8 mouse cellular contexts compared by ENCODE assay signal in the genomic region with DNA sequence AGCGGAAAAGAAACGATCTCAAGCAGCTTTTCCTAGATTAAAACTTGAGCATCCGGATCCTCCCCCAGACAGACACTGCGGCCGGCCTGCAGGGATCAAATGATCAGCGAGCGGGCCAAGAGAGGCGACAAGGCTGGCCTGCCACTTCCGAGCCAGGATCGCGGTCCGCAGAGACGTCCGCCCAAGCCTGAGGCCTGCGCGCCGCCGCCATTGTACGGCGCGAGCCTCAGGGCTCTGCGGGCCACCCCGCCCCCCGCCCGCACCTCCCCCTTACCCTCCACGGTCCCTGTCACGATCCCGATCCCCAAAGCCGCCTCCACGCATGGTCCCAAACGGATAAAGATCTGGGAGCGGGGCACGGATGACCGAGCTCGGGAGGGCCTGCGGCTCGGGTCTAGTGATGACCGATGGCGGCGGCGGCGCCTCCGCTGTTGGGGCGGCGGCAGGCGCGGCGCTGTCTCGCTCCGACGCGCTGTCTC. TPM values are rescaled to one million over a fixed set of nuclear protein-coding genes. Genes with fewer than 3 reads are reported as not detected.
DNase-seq lines count a peak whose midpoint lies in the region; ATAC-seq and TF ChIP-seq lines count a peak whose summit lies in the region.

No protein-coding gene starts in this region.

- intact Hi-C loops in heart, postnatal 25 days (cut with DNase I): no loop called here

- H3K4me3 ChIP-seq in forebrain, embryonic 12.5 days (replicated peaks): peak overlapping the region; percentile 92
- peak overlapping the region; percentile 87 for H3K4me3 ChIP-seq in limb, embryonic 10.5 days
- H3K4me3 ChIP-seq in stomach, embryonic 15.5 days (replicated peaks): peak overlapping the region; percentile 69

- H3K4me1 ChIP-seq in forebrain, embryonic 12.5 days: peaks cover 27% of the 10 kb centered on the region
- H3K4me1 ChIP-seq in limb, embryonic 10.5 days: peaks cover 22% of the 10 kb centered on the region
- peaks cover 9% of the 10 kb centered on the region; the same call in 1 of the 2 replicates for H3K4me1 ChIP-seq in stomach, embryonic 15.5 days

- DNase-seq in thymus, postnatal 14 days: peak; percentile 59
- DNase-seq in thymus, postnatal 4 days: no peak
- DNase-seq in brain, embryonic 14.5 days (ENCODE audit: low read depth): peak; percentile 70
- peak; percentile 69 for DNase-seq in heart, postnatal 25 days (ENCODE audit: low spot score)
- DNase-seq in limb, embryonic 10.5 days (ENCODE audit: low spot score): no peak

- H3K4me2 ChIP-seq in forebrain, embryonic 12.5 days: peak overlapping the region; percentile 85
- H3K4me2 ChIP-seq in stomach, embryonic 15.5 days: peak overlapping the region; percentile 69

- TF ChIP-seq POLR2A in brain, embryonic 14.5 days (IDR thresholded peaks at IDR 0.05; ENCODE audit: borderline replicate concordance, extremely low read depth, insufficient read depth, insufficient read length, poor library complexity, severe bottlenecking): no peak

- no peak for TF ChIP-seq CTCF in brain, embryonic 14.5 days (IDR thresholded peaks at IDR 0.05; ENCODE audit: borderline replicate concordance, extremely low read depth, insufficient read depth, insufficient read length)

- no peaks in the 10 kb centered on the region for H3K27me3 ChIP-seq in forebrain, embryonic 12.5 days
- H3K27me3 ChIP-seq in limb, embryonic 10.5 days (ENCODE audit: low read depth, poor library complexity, severe bottlenecking): 0 out of 2 replicates have a peak, but pooled peaks cover 3% of the 10 kb centered on the region
- H3K27me3 ChIP-seq in stomach, embryonic 15.5 days (replicated peaks): no peaks in the 10 kb centered on the region

- H3K36me3 ChIP-seq in forebrain, embryonic 12.5 days (replicated peaks): peaks cover 35% of the 10 kb centered on the region
- peaks cover 41% of the 10 kb centered on the region for H3K36me3 ChIP-seq in limb, embryonic 10.5 days
- peaks cover 24% of the 10 kb centered on the region for H3K36me3 ChIP-seq in stomach, embryonic 15.5 days

- peak overlapping the region; percentile 97 for H3K27ac ChIP-seq in forebrain, embryonic 12.5 days
- H3K27ac ChIP-seq in limb, embryonic 10.5 days: peak overlapping the region; percentile 99
- H3K27ac ChIP-seq in stomach, embryonic 15.5 days: peak overlapping the region; percentile 97

- peak; percentile 77 for ATAC-seq in forebrain, embryonic 12.5 days (ENCODE audit: low FRiP score)
- ATAC-seq in megakaryocyte-erythroid progenitor cell, adult 5-6 weeks (replicated peaks; ENCODE audit: low FRiP score, low TSS enrichment, poor library complexity, severe bottlenecking): peak; percentile 21
- peak; percentile 60 for ATAC-seq in stomach, embryonic 15.5 days (ENCODE audit: insufficient read depth, low FRiP score, low read depth)

- WGBS in forebrain, embryonic 12.5 days: 0% methylated on average over 52 of the region's 52 CpGs
- WGBS in limb, embryonic 10.5 days: under 1% methylated on average over 52 of the region's 52 CpGs
- WGBS in stomach, embryonic 15.5 days: under 1% methylated on average over 46 of the region's 52 CpGs

- peak overlapping the region; percentile 96 for H3K9ac ChIP-seq in forebrain, embryonic 12.5 days
- peak overlapping the region; percentile 91 for H3K9ac ChIP-seq in stomach, embryonic 15.5 days

- no peaks in the 10 kb centered on the region for H3K9me3 ChIP-seq in forebrain, embryonic 12.5 days
- no peaks in the 10 kb centered on the region for H3K9me3 ChIP-seq in limb, embryonic 10.5 days (replicated peaks)
- no peaks in the 10 kb centered on the region for H3K9me3 ChIP-seq in stomach, embryonic 15.5 days

RNA-seq across cellular contexts. Expression of a gene that starts 0.6 kb away (rescaled TPM):
- polyA plus RNA-seq in brain, embryonic 14.5 days (2012; rRNA removed): 721 and 963 TPM in 2 replicates
- polyA plus RNA-seq in forebrain, embryonic 12.5 days (2016; fragmentation: Nextera tagmentation; extraction: Ambion mirVana): 76.2 and 77.5 TPM in 2 replicates
- 100 to 1,000 TPM in 1 of 2 experiments, 10 to 100 TPM in 1; 96.7 to 105 TPM for total RNA-seq in heart, postnatal 25 days (2021)
- 44.9 and 51.4 TPM in 2 replicates for polyA plus RNA-seq in limb, embryonic 10.5 days (2016; fragmentation: Nextera tagmentation; extraction: Ambion mirVana)
- total RNA-seq in megakaryocyte-erythroid progenitor cell, adult 5-6 weeks (2014; fragmentation: Nextera tagmentation): 157 and 184 TPM in 2 replicates
- 128 and 171 TPM in 2 replicates for total RNA-seq in megakaryocyte-erythroid progenitor cell, adult 5-6 weeks (2017)
- polyA plus RNA-seq in stomach, embryonic 15.5 days (2015; fragmentation: Nextera tagmentation; extraction: Ambion mirVana): 48.5 and 51.4 TPM in 2 replicates

RNA-seq across cellular contexts. Expression of a gene that starts 29.7 kb away (rescaled TPM):
- 8.7 and 11.3 TPM in 2 replicates for polyA plus RNA-seq in brain, embryonic 14.5 days (2012; rRNA removed)
- polyA plus RNA-seq in forebrain, embryonic 12.5 days (2016; fragmentation: Nextera tagmentation; extraction: Ambion mirVana): 12.8 and 15.3 TPM in 2 replicates
- 1 to 10 TPM; 7.6 to 8.2 TPM for total RNA-seq in heart, postnatal 25 days (2021)
- 4.2 and 9.4 TPM in 2 replicates for polyA plus RNA-seq in limb, embryonic 10.5 days (2016; fragmentation: Nextera tagmentation; extraction: Ambion mirVana)
- total RNA-seq in megakaryocyte-erythroid progenitor cell, adult 5-6 weeks (2014; fragmentation: Nextera tagmentation): not detected in 2 replicates
- total RNA-seq in megakaryocyte-erythroid progenitor cell, adult 5-6 weeks (2017): not detected in 2 replicates
- polyA plus RNA-seq in stomach, embryonic 15.5 days (2015; fragmentation: Nextera tagmentation; extraction: Ambion mirVana): 96.2 and 98.2 TPM in 2 replicates

RNA-seq across cellular contexts. Expression of a gene that starts 40.9 kb away (rescaled TPM):
- 0.30 and 0.68 TPM in 2 replicates for polyA plus RNA-seq in brain, embryonic 14.5 days (2012; rRNA removed)
- not detected in 2 replicates for polyA plus RNA-seq in forebrain, embryonic 12.5 days (2016; fragmentation: Nextera tagmentation; extraction: Ambion mirVana)
- total RNA-seq in heart, postnatal 25 days (2021): not detected
- not detected in 2 replicates for polyA plus RNA-seq in limb, embryonic 10.5 days (2016; fragmentation: Nextera tagmentation; extraction: Ambion mirVana)
- total RNA-seq in megakaryocyte-erythroid progenitor cell, adult 5-6 weeks (2014; fragmentation: Nextera tagmentation): not detected in 2 replicates
- not detected in 2 replicates for total RNA-seq in megakaryocyte-erythroid progenitor cell, adult 5-6 weeks (2017)
- polyA plus RNA-seq in stomach, embryonic 15.5 days (2015; fragmentation: Nextera tagmentation; extraction: Ambion mirVana): 0.05 TPM in 1 of 2 replicates, not detected in the other

RNA-seq across cellular contexts. Expression of a gene that starts 58.9 kb away (rescaled TPM):
- 4.0 and 5.0 TPM in 2 replicates for polyA plus RNA-seq in brain, embryonic 14.5 days (2012; rRNA removed)
- polyA plus RNA-seq in forebrain, embryonic 12.5 days (2016; fragmentation: Nextera tagmentation; extraction: Ambion mirVana): 1.4 and 1.8 TPM in 2 replicates
- under 1 TPM in 1 of 2 experiments, not detected in 1; 0.10 TPM for total RNA-seq in heart, postnatal 25 days (2021)
- 0.55 and 1.7 TPM in 2 replicates for polyA plus RNA-seq in limb, embryonic 10.5 days (2016; fragmentation: Nextera tagmentation; extraction: Ambion mirVana)
- not detected in 2 replicates for total RNA-seq in megakaryocyte-erythroid progenitor cell, adult 5-6 weeks (2014; fragmentation: Nextera tagmentation)
- total RNA-seq in megakaryocyte-erythroid progenitor cell, adult 5-6 weeks (2017): 1.2 TPM in 1 of 2 replicates, not detected in the other
- polyA plus RNA-seq in stomach, embryonic 15.5 days (2015; fragmentation: Nextera tagmentation; extraction: Ambion mirVana): 2.8 TPM in 2 replicates

Comparison
In these comparisons a context has a peak if more than half of its experiments do, and no peak if none do; other contexts are left out.
1. DNase-seq: peak in thymus, postnatal 14 days (single experiment), brain, embryonic 14.5 days (single experiment) and heart, postnatal 25 days (single experiment); none in thymus, postnatal 4 days (single experiment) and limb, embryonic 10.5 days (single experiment).
2. ATAC-seq: peak in every context shown above with its lines; median percentile 77 in forebrain, embryonic 12.5 days; 60 in stomach, embryonic 15.5 days; 21 in megakaryocyte-erythroid progenitor cell, adult 5-6 weeks.
3. Peak in every context shown above with its lines, with median percentiles within 50 percentile points of each other: H3K27ac ChIP-seq and H3K4me3 ChIP-seq.